Mouse (Mus musculus) cortical plate, adult 2 months (tissue): ENCODE measurements around the gene Nudt4.

Experiments
- CTCF ChIP-seq: fragments of 200-500 bp; IDR thresholded peaks from 2 replicates; pipeline ENCODE4 v1.5.1; 2011; ENCODE audit warnings: mild to moderate bottlenecking, control low read depth, low read length; ENCODE audit not compliant: insufficient read depth; ENCODE audit errors: extremely low read depth
- POLR2A ChIP-seq: fragments of 200-500 bp; IDR thresholded peaks from 2 replicates; pipeline ENCODE4 v1.6.1; 2011; ENCODE audit warnings: mild to moderate bottlenecking, low read length, control low read depth; ENCODE audit not compliant: insufficient read depth; ENCODE audit errors: extremely low read depth

- TF ChIP-seq CTCF (no peak), POLR2A (no peak)
Observed at GRCm38 (mm10) chr10:95545051-95545450, 18.9 kb downstream of the Nudt4 start.
